Mouse (Mus musculus) macrophage (primary cell): ENCODE measurements around the gene Paxx. TPM values are rescaled to one million over a fixed set of nuclear protein-coding genes. Genes with fewer than 3 reads are reported as not detected.

Experiments
- H3K27ac ChIP-seq: fragments of 350-480 bp; formaldehyde crosslinking; 2 replicates; pipeline ENCODE4 v1.9.0; 2021
- H3K36me3 ChIP-seq: fragments of 350-480 bp; formaldehyde crosslinking; 2 replicates; pipeline ENCODE4 v1.9.0; 2021; ENCODE audit errors: inconsistent target
- H3K4me3 ChIP-seq: fragments of 350-480 bp; formaldehyde crosslinking; 2 replicates; pipeline ENCODE4 v1.9.0; 2021; ENCODE audit errors: inconsistent target
- H3K79me2 ChIP-seq: fragments of 350-480 bp; formaldehyde crosslinking; 2 replicates; pipeline ENCODE4 v1.9.0; 2021; ENCODE audit errors: inconsistent target
- WGBS: methylation state at CpG from one replicate; pipeline ENCODE4 v1.1.7; 2026; ENCODE audit warnings: inconsistent platforms; ENCODE audit not compliant: missing documents; 5-methylcytosine and 5-hydroxymethylcytosine counted together
- polyA plus RNA-seq: library from polyadenylated mRNA; stranded (reverse); fragments of 250-400 nt; gene quantifications from 3 replicates; pipeline ENCODE4 v1.2.4, GENCODE M21; 2018; ENCODE audit warnings: inconsistent platforms

Paxx gene
- polyA plus RNA-seq, 1 experiment from 2014 or later = 6.4 TPM

DNA sequence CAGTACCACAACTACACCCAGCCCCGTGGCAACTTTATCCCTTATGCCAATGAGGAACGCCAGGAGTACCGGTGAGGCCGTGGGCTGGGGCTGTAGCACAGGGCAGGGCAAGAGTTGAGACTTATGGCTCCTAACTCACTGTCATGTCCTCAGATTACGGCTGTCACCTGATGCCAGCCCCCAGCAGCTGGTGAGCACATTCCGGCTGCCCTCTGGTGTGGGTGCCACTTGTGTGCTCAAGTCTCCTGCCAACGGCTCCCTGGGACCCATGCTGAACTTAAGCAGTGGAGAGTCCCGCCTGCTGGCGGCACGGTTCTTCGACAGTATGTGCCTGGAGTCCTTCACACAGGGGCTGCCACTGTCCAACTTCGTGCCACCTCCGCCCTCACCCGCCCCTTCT lies 18.2 kb downstream of the Paxx start:
- H3K4me3 ChIP-seq = no peak overlapping the region
- no peaks in the 10 kb centered on the region for H3K79me2 ChIP-seq
- no peak overlapping the region for H3K27ac ChIP-seq
- peaks cover 17% of the 10 kb centered on the region; the same call in 1 of the 2 replicates for H3K36me3 ChIP-seq
- 93% methylated on average over 12 of the region's 14 CpGs for WGBS

- H3K27ac ChIP-seq = no peak overlapping the region
- H3K4me3 ChIP-seq = no peak overlapping the region
- no peaks in the 10 kb centered on the region for H3K79me2 ChIP-seq
- H3K36me3 ChIP-seq = peaks cover 17% of the 10 kb centered on the region; the same call in 1 of the 2 replicates
- WGBS = 96% methylated on average over 18 of the region's 20 CpGs
Measured at GRCm38 (mm10) chr2:25441067-25441466, 19.8 kb downstream of the Paxx start.

DNA sequence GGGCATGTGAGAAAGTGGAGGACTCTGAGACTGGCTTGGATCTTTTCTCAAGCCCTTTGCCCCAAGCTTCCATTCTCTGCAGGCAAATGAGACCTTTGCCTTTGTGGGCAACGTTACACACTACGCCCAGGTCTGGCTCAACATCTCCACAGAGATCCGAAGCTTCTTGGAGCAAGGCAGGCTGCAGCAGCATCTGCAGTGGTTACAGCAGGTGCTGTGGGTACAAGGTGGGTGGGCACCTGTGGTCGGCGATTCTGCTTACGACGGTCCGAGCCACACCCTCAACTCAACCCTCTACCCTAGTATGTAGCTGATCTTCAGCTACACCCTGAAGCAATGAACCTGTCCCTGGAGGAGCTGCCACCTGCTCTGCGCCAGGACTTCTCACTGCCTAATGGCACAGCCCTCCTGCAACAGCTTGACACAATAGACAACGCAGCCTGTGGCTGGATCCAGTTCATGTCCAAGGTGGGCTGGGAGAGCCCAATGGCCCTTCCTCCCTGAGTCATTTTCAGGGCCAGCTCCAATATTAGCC lies 24.5 kb downstream of the Paxx start:
- Histone ChIP-seq H3K36me3 (no peaks in the 10 kb centered on the region), H3K79me2 (no peaks in the 10 kb centered on the region), H3K27ac (no peak overlapping the region), H3K4me3 (no peak overlapping the region)
- 97% methylated on average over 10 of the region's 10 CpGs for WGBS

- WGBS = 92% methylated on average over 8 of the region's 8 CpGs
- no peak overlapping the region for H3K4me3 ChIP-seq
- H3K27ac ChIP-seq = no peak overlapping the region
- no peaks in the 10 kb centered on the region for H3K79me2 ChIP-seq
- no peaks in the 10 kb centered on the region for H3K36me3 ChIP-seq
Measured at GRCm38 (mm10) chr2:25434292-25434691, 26.6 kb downstream of the Paxx start.

GRCm38 (mm10) chr2:25433101-25433500 lies 27.8 kb downstream of the Paxx start:
- no peak overlapping the region for H3K4me3 ChIP-seq
- 95% methylated on average over 15 of the region's 17 CpGs for WGBS
- no peaks in the 10 kb centered on the region for H3K79me2 ChIP-seq
- H3K36me3 ChIP-seq = no peaks in the 10 kb centered on the region
- no peak overlapping the region for H3K27ac ChIP-seq

DNA sequence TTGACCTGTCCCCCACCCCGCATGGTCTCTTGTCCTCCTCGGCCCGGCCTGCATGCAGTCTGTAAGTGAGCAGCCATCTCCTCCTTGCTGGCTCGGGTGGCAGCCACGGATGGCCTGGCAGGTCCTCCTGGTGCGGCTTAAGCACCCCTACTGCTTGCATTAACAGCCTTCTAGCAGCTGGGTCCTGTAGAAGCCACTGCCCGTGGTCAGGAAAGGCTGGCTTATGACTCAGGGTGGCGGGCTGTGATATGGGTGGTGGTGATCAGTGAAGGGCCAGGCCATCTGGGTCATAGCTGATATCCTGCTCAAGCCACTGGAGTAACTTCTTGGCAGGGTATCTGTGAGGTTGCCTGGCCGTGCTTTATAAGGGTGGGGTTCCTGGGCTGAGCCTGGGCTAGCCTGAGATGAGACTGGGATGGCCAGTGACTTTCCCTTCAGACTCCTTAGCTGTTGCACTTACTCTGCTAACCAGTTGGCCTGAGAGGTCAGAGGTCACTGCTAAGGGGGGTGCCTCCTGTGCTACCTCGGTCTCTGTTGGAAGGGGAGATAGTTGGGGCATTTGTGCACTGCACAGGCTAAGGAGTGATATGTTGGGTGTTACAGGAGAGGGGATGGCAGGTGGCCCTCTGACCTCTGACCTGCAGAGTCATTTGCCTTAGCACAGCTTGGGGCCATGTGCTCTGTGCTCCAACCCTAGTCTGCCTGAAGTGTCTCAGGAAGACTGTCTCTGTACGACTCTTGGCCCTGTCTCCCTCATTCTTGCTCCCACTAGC lies 28.4 kb downstream of the Paxx start:
- H3K36me3 ChIP-seq = no peaks in the 10 kb centered on the region
- H3K4me3 ChIP-seq = no peak overlapping the region
- H3K27ac ChIP-seq = no peak overlapping the region
- 91% methylated on average over 11 of the region's 11 CpGs for WGBS
- no peaks in the 10 kb centered on the region for H3K79me2 ChIP-seq

DNA sequence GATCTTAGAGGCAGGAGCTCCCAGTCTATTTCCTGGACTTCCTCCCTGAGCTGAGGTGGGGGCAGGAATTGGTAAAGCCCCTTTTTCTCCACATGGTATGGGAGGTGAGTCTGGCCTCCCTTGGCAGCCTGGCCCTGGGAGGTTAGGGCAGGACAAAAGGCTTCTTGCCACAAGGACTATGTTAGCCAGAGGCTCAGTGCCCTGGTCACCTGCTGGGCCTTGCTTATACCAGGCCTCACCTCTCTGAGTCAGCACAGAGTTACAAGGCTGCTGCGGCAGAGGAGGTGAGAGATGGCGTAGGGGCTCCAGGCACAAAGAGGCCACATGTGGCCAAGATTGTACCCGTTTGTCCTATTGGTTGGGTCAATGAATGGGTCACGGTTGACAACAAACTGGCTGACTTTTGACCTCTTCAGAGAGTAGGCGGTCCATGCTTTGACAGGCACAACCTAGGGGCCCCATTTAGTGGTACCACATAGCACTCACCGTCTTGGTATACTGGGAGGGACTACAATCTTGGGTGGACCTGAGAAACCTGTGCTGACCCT lies 29.5 kb downstream of the Paxx start:
- WGBS = 92% methylated on average over 6 of the region's 6 CpGs
- Histone ChIP-seq H3K27ac (no peak overlapping the region), H3K4me3 (no peak overlapping the region), H3K36me3 (no peaks in the 10 kb centered on the region), H3K79me2 (no peaks in the 10 kb centered on the region)

GRCm38 (mm10) chr2:25430395-25431233 lies 30.3 kb downstream of the Paxx start:
- no peak overlapping the region for H3K27ac ChIP-seq
- no peaks in the 10 kb centered on the region for H3K79me2 ChIP-seq
- no peak overlapping the region for H3K4me3 ChIP-seq
- H3K36me3 ChIP-seq = no peaks in the 10 kb centered on the region
- 92% methylated on average over 17 of the region's 17 CpGs for WGBS

DNA sequence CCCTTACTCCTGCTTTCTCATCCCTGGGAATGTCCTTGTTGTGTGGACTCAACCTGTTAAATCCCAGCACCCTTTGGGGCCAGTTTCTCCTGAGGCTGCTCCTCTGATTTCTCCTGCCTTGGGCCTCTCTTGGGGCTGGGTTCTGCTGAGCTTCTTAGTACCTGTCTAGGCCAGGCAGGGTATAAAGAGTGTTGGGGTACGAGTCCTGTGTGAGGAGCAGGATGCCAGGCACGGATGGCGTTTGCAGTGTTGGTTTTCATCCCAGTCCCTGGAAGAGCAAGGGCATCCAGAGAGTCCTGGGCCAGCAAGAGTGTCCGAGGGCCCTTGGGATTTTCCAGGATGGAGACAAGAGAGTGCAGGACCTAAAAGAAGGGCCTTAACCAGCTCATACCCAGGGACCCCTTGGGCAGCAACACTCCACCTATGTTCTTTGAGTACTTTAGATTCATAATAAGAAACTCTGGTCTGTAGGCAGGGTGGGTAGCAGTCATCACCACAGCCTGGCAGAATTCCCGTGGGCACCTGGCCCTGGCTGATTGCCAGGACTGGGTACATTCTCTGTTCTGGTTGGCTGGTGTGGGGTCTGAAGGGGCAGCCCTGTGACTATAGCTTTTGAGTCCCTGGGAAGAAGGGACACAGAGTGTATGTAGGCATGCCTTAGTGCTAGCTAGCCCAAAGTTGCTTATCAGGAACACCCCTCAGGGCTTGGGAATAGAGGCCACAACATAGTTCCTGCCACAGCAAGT lies 31.3 kb downstream of the Paxx start:
- Histone ChIP-seq H3K79me2 (no peaks in the 10 kb centered on the region; the same call in 1 of the 2 replicates), H3K4me3 (no peak overlapping the region), H3K36me3 (no peaks in the 10 kb centered on the region), H3K27ac (no peak overlapping the region)
- WGBS = 79% methylated on average over 5 of the region's 5 CpGs

DNA sequence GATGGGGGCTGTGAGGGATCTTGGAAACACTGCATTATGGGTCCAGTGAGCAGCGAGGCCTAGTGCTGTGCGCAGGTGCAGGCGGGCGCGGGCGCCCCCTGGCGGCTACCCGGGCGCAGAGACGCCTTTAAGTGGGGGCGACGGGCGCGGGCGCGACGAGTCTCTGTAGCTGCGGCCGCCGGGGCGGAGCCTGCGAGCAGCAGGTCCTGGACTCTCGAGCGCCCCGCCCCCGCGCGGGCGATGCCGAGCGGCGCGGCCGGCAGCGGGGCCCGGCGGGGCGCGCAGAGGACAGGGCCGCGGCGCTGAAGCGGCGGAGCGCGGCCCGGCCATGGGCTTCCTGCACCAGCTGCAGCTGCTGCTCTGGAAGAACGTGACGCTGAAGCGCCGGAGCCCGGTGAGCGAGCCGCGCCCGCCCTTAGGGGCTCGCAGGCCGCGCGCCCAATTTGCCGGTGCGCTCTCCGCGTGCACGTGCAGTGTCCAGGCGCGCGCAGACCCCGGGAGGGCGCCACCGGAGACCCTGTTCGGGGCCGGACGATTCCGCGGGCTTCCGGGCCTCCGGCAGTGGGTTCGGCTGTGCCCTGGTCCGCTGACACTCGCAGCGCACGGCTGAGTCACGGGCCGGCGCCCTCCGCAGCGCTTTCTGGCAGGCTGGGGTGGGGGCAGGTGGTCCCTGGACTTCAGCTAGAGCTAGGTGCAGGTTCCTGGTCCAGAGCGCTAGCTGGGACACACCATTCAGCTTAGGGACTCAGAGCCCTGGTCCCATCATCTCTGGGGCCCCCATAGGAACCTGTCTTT lies 32.3 kb downstream of the Paxx start, which contains the start of gene Abca2:
Gene Abca2, plus strand, starts transcription at position 262 of the 795 bp plus-strand sequence.
- peak within 1 kb of the TSS; percentile 16; the same call in 1 of the 2 replicates for H3K4me3 ChIP-seq
- H3K27ac ChIP-seq = no peak within 1 kb of the TSS
- WGBS = under 1% methylated on average over 79 of the region's 89 CpGs
- H3K36me3 ChIP-seq = no peaks in the 10 kb centered on the region
- H3K79me2 ChIP-seq = no peaks in the 10 kb centered on the region; the same call in 1 of the 2 replicates

- H3K27ac ChIP-seq = no peak overlapping the region
- no peaks in the 10 kb centered on the region; the same call in 1 of the 2 replicates for H3K79me2 ChIP-seq
- WGBS = 94% methylated on average over 5 of the region's 5 CpGs
- no peaks in the 10 kb centered on the region for H3K36me3 ChIP-seq
- no peak overlapping the region for H3K4me3 ChIP-seq
Measured at GRCm38 (mm10) chr2:25427256-25427655, 33.6 kb downstream of the Paxx start.

DNA sequence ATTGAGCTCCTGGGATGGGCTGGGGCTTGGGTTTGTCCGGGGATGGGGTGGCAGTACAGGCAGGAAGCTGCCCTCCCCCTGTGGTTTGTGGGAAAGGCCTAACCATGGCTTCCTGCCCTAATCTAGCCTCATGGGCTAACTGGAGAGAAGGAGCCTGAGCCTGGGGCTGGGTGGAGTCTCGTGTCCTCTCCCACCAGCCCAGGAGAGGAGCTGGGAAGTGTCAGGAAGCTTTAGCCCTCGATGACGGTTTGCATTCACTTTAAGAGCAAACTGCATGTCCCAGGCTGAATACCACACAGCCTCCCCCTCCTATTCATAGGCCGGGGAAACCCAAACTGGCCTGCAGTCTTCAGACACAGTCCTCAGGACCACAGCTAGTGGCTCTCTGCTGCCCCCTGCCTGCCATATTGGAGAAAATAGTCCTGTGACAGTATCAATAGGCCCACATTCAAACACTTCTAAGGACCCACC lies 34.1 kb downstream of the Paxx start:
- Histone ChIP-seq H3K27ac (peak overlapping the region; percentile 19), H3K79me2 (no peaks in the 10 kb centered on the region; the same call in 1 of the 2 replicates), H3K36me3 (no peaks in the 10 kb centered on the region), H3K4me3 (no peak overlapping the region)
- WGBS = 10% methylated on average over 5 of the region's 5 CpGs

GRCm38 (mm10) chr2:25425481-25425880 lies 35.4 kb downstream of the Paxx start:
- Histone ChIP-seq H3K4me3 (no peak overlapping the region), H3K36me3 (no peaks in the 10 kb centered on the region), H3K79me2 (no peaks in the 10 kb centered on the region; the same call in 1 of the 2 replicates), H3K27ac (no peak overlapping the region)
- 79% methylated on average over 26 of the region's 27 CpGs for WGBS
